Mouse (Mus musculus): ENCODE data around the gene Sema4b. TPM values are rescaled to one million over a fixed set of nuclear protein-coding genes. Genes with fewer than 3 reads are reported as not detected.

Sema4b gene
- polyA plus RNA-seq, 1 experiment, result 11.6 TPM

DNA sequence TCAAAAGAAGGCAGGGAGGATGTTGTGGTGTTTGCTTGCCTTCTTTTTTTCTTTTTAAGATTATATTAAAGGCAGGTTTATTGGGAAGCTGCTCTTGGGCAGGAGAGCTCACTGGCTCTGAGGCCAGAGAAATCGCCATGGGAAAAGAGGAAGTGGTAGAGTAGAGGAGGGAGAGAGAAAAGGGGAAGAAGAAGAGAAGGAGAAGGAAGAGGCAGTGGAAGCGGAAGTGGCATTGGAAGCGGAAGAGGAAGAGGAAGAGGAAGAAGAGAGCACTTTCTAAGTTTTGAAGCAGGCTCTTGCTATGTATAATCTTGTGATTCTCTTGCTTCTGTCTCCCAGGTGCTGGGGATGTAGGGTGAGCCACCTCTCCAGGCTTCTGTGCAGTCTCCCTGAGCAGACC is 32.0 kb upstream of the Sema4b start:
- no peak for TF ChIP-seq POLR2A (IDR thresholded peaks at IDR 0.05; ENCODE audit: extremely low read depth, insufficient read depth, low read length)
- no peak overlapping the region for H3K27ac ChIP-seq (ENCODE audit: insufficient read depth, low read length)
- no peaks in the 10 kb centered on the region for H3K4me1 ChIP-seq (ENCODE audit: control insufficient read depth, insufficient read depth, low read length)
- no peak overlapping the region for H3K4me3 ChIP-seq (ENCODE audit: insufficient read depth, low read length)

DNA sequence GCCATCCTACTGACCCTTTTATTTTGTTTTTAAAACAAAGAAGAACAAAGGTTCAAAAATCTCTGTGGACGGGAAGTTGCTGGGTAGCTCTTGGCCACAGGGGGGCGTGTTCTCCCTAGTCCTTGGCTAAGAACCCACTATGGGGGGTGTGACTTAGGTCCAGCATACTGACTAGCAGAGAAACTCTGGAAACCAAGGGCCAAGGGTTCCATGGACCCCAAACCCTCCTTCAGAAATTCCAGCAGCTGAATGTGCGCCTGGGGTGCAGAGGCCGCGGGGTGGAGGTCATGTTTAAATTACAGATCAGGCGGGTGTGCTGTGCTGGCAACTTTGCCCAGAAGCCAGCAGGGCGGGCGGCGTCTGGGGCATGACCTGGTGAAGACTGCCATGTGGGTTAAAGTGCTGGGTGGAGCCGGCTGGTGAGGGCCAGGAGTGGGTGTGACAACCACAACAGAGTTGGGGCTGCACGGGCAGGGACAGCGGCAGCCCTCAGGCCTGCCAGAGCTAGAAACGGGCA is 29.9 kb upstream of the Sema4b start:
- Histone ChIP-seq H3K4me1 (ENCODE audit: control insufficient read depth, insufficient read depth, low read length) (no peaks in the 10 kb centered on the region), H3K4me3 (ENCODE audit: insufficient read depth, low read length) (no peak overlapping the region), H3K27ac (ENCODE audit: insufficient read depth, low read length) (no peak overlapping the region)
- TF ChIP-seq POLR2A (IDR thresholded peaks at IDR 0.05; ENCODE audit: extremely low read depth, insufficient read depth, low read length) (no peak), CTCF (IDR thresholded peaks at IDR 0.05; ENCODE audit: extremely low read depth, insufficient read depth, low read length) (peak; percentile 35)

DNA sequence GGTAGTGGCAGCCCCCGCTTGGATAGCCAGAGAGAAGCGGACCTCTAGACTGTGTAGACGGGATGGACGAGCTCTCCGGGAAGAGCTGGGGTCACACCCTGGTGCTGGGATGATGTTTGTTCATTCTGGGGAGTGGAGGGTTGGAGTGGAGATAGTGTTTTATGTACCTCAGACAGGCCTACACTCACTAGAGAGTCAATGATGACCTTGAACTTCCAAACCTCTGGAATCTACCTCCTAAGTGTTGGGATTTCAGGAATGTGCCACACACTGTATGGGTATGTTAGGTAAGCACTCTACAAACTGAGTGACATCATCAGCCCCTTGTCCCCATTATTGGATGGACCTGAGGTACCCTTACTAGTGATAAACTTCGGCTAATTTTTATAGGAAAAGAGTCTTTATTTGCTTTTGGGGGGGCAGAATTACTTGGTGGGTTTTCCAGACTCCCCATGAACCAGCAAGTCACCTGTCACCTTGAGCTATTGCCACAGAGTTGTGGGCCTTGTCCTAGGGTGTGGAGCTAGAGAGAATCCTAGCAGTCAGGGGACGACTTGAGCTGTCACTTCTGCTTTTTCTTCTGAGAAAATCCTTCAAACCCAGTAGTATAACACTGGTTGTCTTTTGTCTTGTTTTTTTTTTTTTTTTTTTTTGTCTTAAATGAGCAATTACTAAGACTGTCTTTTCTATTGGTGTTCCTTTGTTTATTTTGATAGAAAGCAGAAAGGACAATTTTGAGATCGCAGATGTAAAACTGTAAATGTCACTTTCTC is 28.0 kb upstream of the Sema4b start:
- H3K4me1 ChIP-seq (ENCODE audit: control insufficient read depth, insufficient read depth, low read length), result no peaks in the 10 kb centered on the region
- H3K27ac ChIP-seq (ENCODE audit: insufficient read depth, low read length), result no peak overlapping the region
- TF ChIP-seq POLR2A (IDR thresholded peaks at IDR 0.05; ENCODE audit: extremely low read depth, insufficient read depth, low read length) (no peak), CTCF (IDR thresholded peaks at IDR 0.05; ENCODE audit: extremely low read depth, insufficient read depth, low read length) (no peak)
- H3K4me3 ChIP-seq (ENCODE audit: insufficient read depth, low read length), result no peak overlapping the region

DNA sequence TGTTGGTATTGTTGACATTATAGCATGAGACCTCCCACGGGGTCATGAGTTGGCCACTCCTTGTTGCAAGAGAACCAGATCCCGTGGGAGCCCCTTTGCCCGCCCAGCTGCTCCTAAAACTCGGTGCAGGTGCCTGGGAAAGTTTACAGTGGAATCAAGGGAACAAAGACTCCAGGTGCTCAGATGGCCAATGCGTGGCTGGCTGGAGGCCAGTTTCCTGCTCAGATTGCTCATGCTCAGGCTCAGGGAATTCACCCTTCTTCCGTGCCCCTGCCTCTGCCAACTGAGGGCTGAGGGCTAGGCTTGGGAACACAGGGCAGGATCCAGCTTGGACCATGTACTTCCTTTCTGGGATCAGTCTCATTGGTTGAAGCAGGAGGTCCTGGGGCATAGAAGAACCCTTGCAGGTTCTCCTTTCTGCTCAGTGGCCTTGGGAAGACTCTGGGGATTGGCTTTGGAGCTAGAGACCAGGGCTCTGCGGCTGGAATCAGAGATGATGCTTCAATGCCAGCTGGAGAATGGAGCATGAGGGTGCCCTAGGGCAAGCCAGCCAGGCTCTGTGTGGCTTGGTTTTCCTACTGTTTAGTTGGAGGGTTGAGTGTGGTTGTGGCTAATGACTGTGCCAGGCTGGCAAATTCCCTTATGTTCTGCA is 26.2 kb upstream of the Sema4b start:
- H3K4me3 ChIP-seq (ENCODE audit: insufficient read depth, low read length), result no peak overlapping the region
- TF ChIP-seq CTCF (IDR thresholded peaks at IDR 0.05; ENCODE audit: extremely low read depth, insufficient read depth, low read length), result no peak
- TF ChIP-seq POLR2A (IDR thresholded peaks at IDR 0.05; ENCODE audit: extremely low read depth, insufficient read depth, low read length), result no peak
- H3K27ac ChIP-seq (ENCODE audit: insufficient read depth, low read length), result 0 out of 2 replicates have a peak overlapping the region, but pooled peaks have one; percentile 5
- H3K4me1 ChIP-seq (ENCODE audit: control insufficient read depth, insufficient read depth, low read length), result no peaks in the 10 kb centered on the region

DNA sequence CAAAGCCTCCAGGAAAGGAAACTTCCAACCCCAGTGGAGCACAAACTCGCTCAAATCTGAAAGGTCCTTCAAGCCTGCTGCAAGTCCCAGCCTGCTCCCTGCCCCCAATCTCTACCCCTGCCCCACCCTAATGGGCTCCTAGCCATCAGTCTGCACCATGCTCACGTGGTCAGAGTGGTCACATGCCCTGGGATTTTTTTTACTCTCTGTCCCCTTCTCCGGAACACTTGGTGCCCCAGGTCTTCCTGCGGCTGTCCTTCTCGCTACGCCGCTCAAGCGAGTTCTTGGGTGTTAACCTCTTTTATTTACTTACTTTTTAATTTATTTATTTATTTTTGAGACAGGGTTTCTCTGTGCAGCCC is 25.7 kb upstream of the Sema4b start:
- no peaks in the 10 kb centered on the region for H3K4me1 ChIP-seq (ENCODE audit: control insufficient read depth, insufficient read depth, low read length)
- no peak overlapping the region for H3K4me3 ChIP-seq (ENCODE audit: insufficient read depth, low read length)
- H3K27ac ChIP-seq (ENCODE audit: insufficient read depth, low read length), result 0 out of 2 replicates have a peak overlapping the region, but pooled peaks have one; percentile 5
- TF ChIP-seq POLR2A (IDR thresholded peaks at IDR 0.05; ENCODE audit: extremely low read depth, insufficient read depth, low read length) (0 out of 2 replicates have a peak, but pooled peaks have one; percentile 25), CTCF (IDR thresholded peaks at IDR 0.05; ENCODE audit: extremely low read depth, insufficient read depth, low read length) (no peak)

DNA sequence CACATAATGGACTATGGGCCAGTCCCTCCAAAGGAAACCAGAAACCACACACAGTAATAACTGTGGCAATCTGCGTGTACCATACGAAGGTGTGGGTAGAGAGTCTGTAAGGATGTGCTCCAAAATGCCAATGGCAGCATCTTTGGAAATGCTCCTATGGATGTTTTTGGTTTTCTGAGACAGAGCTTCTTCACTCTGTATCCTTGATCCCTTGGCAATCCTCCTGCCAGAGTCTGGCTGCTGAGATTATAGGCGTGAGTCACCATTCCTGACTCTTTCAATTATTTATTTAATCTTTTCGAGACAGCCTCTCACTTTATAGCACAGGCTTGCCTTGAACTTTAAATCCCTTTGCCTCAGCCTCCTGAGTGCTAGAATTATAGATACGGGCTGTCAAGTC is 21.2 kb upstream of the Sema4b start:
- Histone ChIP-seq H3K27ac (ENCODE audit: insufficient read depth, low read length) (no peak overlapping the region), H3K4me1 (ENCODE audit: control insufficient read depth, insufficient read depth, low read length) (no peaks in the 10 kb centered on the region), H3K4me3 (ENCODE audit: insufficient read depth, low read length) (no peak overlapping the region)
- TF ChIP-seq POLR2A (IDR thresholded peaks at IDR 0.05; ENCODE audit: extremely low read depth, insufficient read depth, low read length), result no peak
- no peak for TF ChIP-seq CTCF (IDR thresholded peaks at IDR 0.05; ENCODE audit: extremely low read depth, insufficient read depth, low read length)

DNA sequence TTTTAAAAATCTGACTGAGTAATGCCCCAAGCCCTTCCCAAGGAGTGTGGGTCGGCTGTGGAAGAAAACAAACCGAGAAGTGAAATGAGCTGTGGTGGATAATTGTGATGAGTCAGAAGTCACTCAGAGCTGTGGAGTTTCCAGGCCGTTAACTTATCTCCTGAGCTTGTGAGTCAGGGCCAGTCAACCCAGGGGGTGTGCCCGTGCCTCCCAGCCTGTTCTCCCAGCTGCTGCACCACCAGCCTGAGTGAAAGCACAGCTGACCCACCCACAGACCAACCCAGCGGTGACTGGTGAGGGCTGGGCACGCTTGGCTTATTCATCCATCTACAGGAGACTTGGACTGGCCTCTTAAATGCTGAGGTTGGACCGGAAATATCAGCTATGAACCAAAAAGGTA is 19.9 kb upstream of the Sema4b start:
- H3K27ac ChIP-seq (ENCODE audit: insufficient read depth, low read length), result no peak overlapping the region
- no peaks in the 10 kb centered on the region for H3K4me1 ChIP-seq (ENCODE audit: control insufficient read depth, insufficient read depth, low read length)
- TF ChIP-seq POLR2A (IDR thresholded peaks at IDR 0.05; ENCODE audit: extremely low read depth, insufficient read depth, low read length), result no peak
- TF ChIP-seq CTCF (IDR thresholded peaks at IDR 0.05; ENCODE audit: extremely low read depth, insufficient read depth, low read length), result no peak
- no peak overlapping the region for H3K4me3 ChIP-seq (ENCODE audit: insufficient read depth, low read length)

DNA sequence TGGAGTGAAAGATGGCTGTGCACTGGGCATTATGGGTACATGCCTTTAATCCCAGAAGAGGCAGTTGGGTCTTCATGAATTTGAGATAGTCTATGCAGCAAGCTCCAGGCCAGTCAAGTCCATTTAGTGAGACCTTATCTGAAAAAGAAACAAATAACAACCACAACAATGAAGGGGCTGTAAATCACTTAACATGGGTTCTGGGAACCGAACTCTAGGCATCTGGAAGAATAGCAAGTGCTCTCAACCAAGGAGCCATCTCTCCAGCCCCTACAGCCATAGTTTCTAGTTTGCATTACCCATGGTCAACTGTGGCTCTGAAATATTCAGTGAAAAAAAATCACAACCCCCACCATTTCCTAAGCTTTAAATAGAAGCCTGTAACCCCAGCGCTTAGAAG is 16.8 kb upstream of the Sema4b start:
- TF ChIP-seq CTCF (IDR thresholded peaks at IDR 0.05; ENCODE audit: extremely low read depth, insufficient read depth, low read length), result no peak
- no peak for TF ChIP-seq POLR2A (IDR thresholded peaks at IDR 0.05; ENCODE audit: extremely low read depth, insufficient read depth, low read length)
- H3K4me3 ChIP-seq (ENCODE audit: insufficient read depth, low read length), result no peak overlapping the region
- no peaks in the 10 kb centered on the region for H3K4me1 ChIP-seq (ENCODE audit: control insufficient read depth, insufficient read depth, low read length)
- H3K27ac ChIP-seq (ENCODE audit: insufficient read depth, low read length), result no peak overlapping the region

DNA sequence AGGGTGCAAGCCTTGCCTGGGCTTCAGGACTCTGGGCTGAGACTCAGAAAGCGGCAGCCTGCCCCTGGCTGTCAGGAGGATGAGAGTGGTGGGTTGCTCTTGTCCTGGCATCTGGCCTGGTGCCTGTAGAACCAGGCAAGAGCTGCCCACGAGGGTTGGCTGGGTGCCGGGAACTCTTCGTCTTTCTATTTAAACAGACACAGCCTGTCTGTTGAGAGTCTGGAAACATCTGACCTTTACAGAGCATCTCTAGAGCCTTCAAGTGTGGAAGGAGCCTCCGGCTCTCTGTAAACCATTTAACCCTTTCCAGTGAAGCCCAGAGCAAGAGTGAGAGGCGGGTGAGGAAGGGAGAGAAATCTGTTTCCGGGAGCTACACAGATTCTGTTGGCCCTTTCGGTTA is 15.3 kb upstream of the Sema4b start:
- Histone ChIP-seq H3K4me3 (ENCODE audit: insufficient read depth, low read length) (no peak overlapping the region), H3K4me1 (ENCODE audit: control insufficient read depth, insufficient read depth, low read length) (no peaks in the 10 kb centered on the region), H3K27ac (ENCODE audit: insufficient read depth, low read length) (no peak overlapping the region)
- TF ChIP-seq CTCF (IDR thresholded peaks at IDR 0.05; ENCODE audit: extremely low read depth, insufficient read depth, low read length) (no peak), POLR2A (IDR thresholded peaks at IDR 0.05; ENCODE audit: extremely low read depth, insufficient read depth, low read length) (no peak)

Data from cortical plate, adult 2 months (tissue).